Mouse (Mus musculus) lung, adult 2 months (tissue): ENCODE results near the gene Arhgdib. TPM values are rescaled to one million over a fixed set of nuclear protein-coding genes. Genes with fewer than 3 reads are reported as not detected.

Source experiments
- DNase-seq: peaks from one replicate; pipeline ENCODE4 v3.0.0; 2022
- H3K4me1 ChIP-seq: fragments of 200-500 bp; 2 replicates; pipeline ENCODE4 v1.6.1; 2011; ENCODE audit warnings: low read length; ENCODE audit not compliant: control insufficient read depth, insufficient read depth
- H3K4me3 ChIP-seq: fragments of 200-500 bp; replicated peaks from 2 replicates; pipeline ENCODE3; 2011; ENCODE audit warnings: low read depth, mild to moderate bottlenecking, control low read depth, low read length; ENCODE audit errors: extremely low read depth
- CTCF ChIP-seq: fragments of 200-500 bp; IDR thresholded peaks from 2 replicates; pipeline ENCODE4 v1.5.1; 2011; ENCODE audit warnings: mild to moderate bottlenecking, low read length, control low read depth; ENCODE audit not compliant: insufficient read depth
- POLR2A ChIP-seq: fragments of 200-500 bp; IDR thresholded peaks from 2 replicates; pipeline ENCODE4 v1.6.1; 2011; ENCODE audit warnings: low read depth, mild to moderate bottlenecking, control low read depth, low read length, borderline replicate concordance; ENCODE audit errors: extremely low read depth
- WGBS: fragments of 180-500 bp; shearing (Covaris S2); methylation state at CpG from one replicate; pipeline ENCODE4 v1.1.7; 2018; 5-methylcytosine and 5-hydroxymethylcytosine counted together
- polyA plus RNA-seq: library from polyadenylated mRNA; depleted of rRNA; stranded (reverse); fragments of >200 nt; gene quantifications from 2 replicates; pipeline ENCODE4 v1.2.3, GENCODE M21; 2012; rRNA removed

Arhgdib gene
- polyA plus RNA-seq: 55.5 and 82.9 TPM in 2 replicates

- peak; percentile 28 for DNase-seq
- WGBS: 17% methylated on average over 12 of the region's 12 CpGs
- Histone ChIP-seq H3K4me3 (peak within 1 kb of the TSS; percentile 61), H3K4me1 (peaks cover 2% of the 10 kb centered on the region; the same call in 1 of the 2 replicates)
- 0 out of 2 replicates have a peak, but pooled peaks have one; percentile 9 for TF ChIP-seq POLR2A
- no peak for TF ChIP-seq CTCF
These were observed at the start of gene Arhgdib for GRCm38 (mm10) chr6:136941051-136942021. TSS of gene Arhgdib (minus strand) at chr6:136941899.

GRCm38 (mm10) chr6:136990557-136990956 is 48.9 kb upstream of the Arhgdib start:
- H3K4me1 ChIP-seq: no peaks in the 10 kb centered on the region
- no peak overlapping the region for H3K4me3 ChIP-seq
- DNase-seq: no peak
- WGBS: 38% methylated on average over 8 of the region's 8 CpGs
- TF ChIP-seq POLR2A: no peak
- TF ChIP-seq CTCF: no peak

GRCm38 (mm10) chr6:136989824-136990497 is 48.3 kb upstream of the Arhgdib start:
- WGBS: 39% methylated on average over 11 of the region's 11 CpGs
- TF ChIP-seq CTCF (no peak), POLR2A (no peak)
- no peaks in the 10 kb centered on the region for H3K4me1 ChIP-seq
- H3K4me3 ChIP-seq: no peak overlapping the region
- DNase-seq: no peak

GRCm38 (mm10) chr6:136988536-136989060 is 46.9 kb upstream of the Arhgdib start:
- no peak for DNase-seq
- 76% methylated on average over 7 of the region's 7 CpGs for WGBS
- no peak overlapping the region for H3K4me3 ChIP-seq
- TF ChIP-seq POLR2A (no peak), CTCF (no peak)
- no peaks in the 10 kb centered on the region for H3K4me1 ChIP-seq

- 64% methylated on average over 11 of the region's 11 CpGs for WGBS
- DNase-seq: no peak
- Histone ChIP-seq H3K4me1 (no peaks in the 10 kb centered on the region), H3K4me3 (no peak overlapping the region)
- no peak for TF ChIP-seq POLR2A
- no peak for TF ChIP-seq CTCF
These were observed 45.0 kb upstream of the Arhgdib start for GRCm38 (mm10) chr6:136986718-136987117.

GRCm38 (mm10) chr6:136986019-136986418 is 44.3 kb upstream of the Arhgdib start:
- TF ChIP-seq POLR2A: no peak
- DNase-seq: no peak
- WGBS: 39% methylated on average over 13 of the region's 13 CpGs
- Histone ChIP-seq H3K4me1 (no peaks in the 10 kb centered on the region), H3K4me3 (no peak overlapping the region)

GRCm38 (mm10) chr6:136983201-136983600 is 41.5 kb upstream of the Arhgdib start:
- WGBS: 69% methylated on average over 7 of the region's 7 CpGs
- no peak for DNase-seq
- no peak overlapping the region for H3K4me3 ChIP-seq
- peaks cover 3% of the 10 kb centered on the region for H3K4me1 ChIP-seq
- no peak for TF ChIP-seq CTCF
- TF ChIP-seq POLR2A: no peak

GRCm38 (mm10) chr6:136982581-136982980 is 40.9 kb upstream of the Arhgdib start:
- no peak for DNase-seq
- TF ChIP-seq POLR2A: no peak
- TF ChIP-seq CTCF: no peak
- Histone ChIP-seq H3K4me1 (peaks cover 3% of the 10 kb centered on the region), H3K4me3 (no peak overlapping the region)
- WGBS: 77% methylated on average over 6 of the region's 6 CpGs

GRCm38 (mm10) chr6:136980331-136980746 is 38.6 kb upstream of the Arhgdib start:
- H3K4me1 ChIP-seq: peaks cover 3% of the 10 kb centered on the region
- H3K4me3 ChIP-seq: no peak overlapping the region
- no peak for TF ChIP-seq POLR2A
- TF ChIP-seq CTCF: peak; percentile 48; the same call in 1 of the 2 replicates
- DNase-seq: peak; percentile 12
- 11% methylated on average over 3 of the region's 3 CpGs for WGBS
